Mouse (Mus musculus) liver, embryonic 14.5 days (tissue): ENCODE measurements around the gene Adgre5.

Source experiments
- CTCF ChIP-seq: IDR thresholded peaks from 2 replicates; pipeline ENCODE4 v1.5.1; 2016; ENCODE audit warnings: antibody characterized with exemption, low read depth, control low read depth
- EP300 ChIP-seq: IDR thresholded peaks from 2 replicates; pipeline ENCODE4 v1.6.1; 2016; ENCODE audit warnings: antibody characterized with exemption, low read depth

DNA sequence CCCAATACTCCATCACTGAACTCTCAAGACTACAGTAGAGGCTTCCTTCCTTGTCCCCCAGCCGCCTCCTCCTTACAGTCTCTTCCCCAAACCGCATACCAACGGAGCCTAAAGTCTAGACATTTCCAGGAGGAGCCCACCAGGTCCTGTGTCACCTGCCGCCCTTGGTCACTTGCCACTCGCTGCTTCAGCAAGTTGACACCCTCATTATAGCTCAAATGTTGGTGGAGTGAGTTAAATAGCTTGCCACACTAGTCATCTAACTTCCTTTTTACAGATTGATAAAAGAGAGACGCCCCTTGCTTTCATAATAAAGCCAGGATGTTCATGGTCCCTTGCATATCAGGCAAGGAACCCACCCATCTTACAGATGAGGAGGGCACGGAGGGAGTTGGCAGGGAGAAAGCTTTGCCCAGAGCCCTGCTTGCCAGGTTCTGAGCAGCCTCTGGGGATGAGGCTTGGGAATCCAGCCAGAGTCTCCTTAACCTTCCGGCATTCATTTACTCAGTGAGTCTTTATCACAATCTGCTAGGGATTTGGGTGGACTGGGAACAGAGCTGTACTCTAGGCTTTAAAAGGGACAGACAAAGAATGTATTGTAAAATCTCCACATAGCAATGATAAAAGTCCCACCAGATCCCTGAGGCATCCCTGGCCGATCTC, 40.6 kb downstream of the Adgre5 start:
- TF ChIP-seq CTCF (no peak), EP300 (no peak)
